Comparison of ENCODE assay signal across 19 mouse cellular contexts in genomic region chr2:34855265-34855664, GRCm38 (mm10). TPM values are rescaled to one million over a fixed set of nuclear protein-coding genes. Genes with fewer than 3 reads are reported as not detected.
DNase-seq lines count a peak whose midpoint lies in the region; ATAC-seq and TF ChIP-seq lines count a peak whose summit lies in the region.
"Had no signal": no experiment of that assay in that cellular context is flagged by ENCODE, and none has a peak within 500 bp of the region (broad histone marks: within the 10 kb centered on the region; RNA-seq: fewer than 3 reads in every experiment).

No protein-coding gene starts in this region.

- H3K27me3 ChIP-seq in hindbrain, postnatal 0 days (ENCODE audit: insufficient read depth, low read length): no peaks in the 10 kb centered on the region
- no peaks in the 10 kb centered on the region for H3K27me3 ChIP-seq in hindbrain, embryonic 13.5 days
- no peaks in the 10 kb centered on the region for H3K27me3 ChIP-seq in lung, postnatal 0 days (replicated peaks; ENCODE audit: insufficient read depth, low read length)

- TF ChIP-seq EP300 in lung, postnatal 0 days (IDR thresholded peaks at IDR 0.05): no peak

- ATAC-seq in hindbrain, postnatal 0 days: no peak; the same call in 1 of the 2 replicates
- no peak for ATAC-seq in hindbrain, embryonic 13.5 days (ENCODE audit: low FRiP score)
- ATAC-seq in lung, postnatal 0 days: no peak
- peak; percentile 66 for ATAC-seq in megakaryocyte progenitor cell, adult 5-6 weeks (replicated peaks; ENCODE audit: poor library complexity)

- DNase-seq in hindbrain, postnatal 0 days (ENCODE audit: low spot score): no peak
- no peak for DNase-seq in lung, postnatal 0 days (ENCODE audit: low spot score)
- no peak for DNase-seq in lung, postnatal 4 days
- peak; percentile 40 for DNase-seq in R1 (ENCODE audit: low read depth, low spot score)
- no peak for DNase-seq in spleen, postnatal 14 days (ENCODE audit: low spot score in 2 of 2)
- DNase-seq in thymus, adult 18-20 months: no peak
- DNase-seq: cerebellum, adult 2 months; kidney, adult 9 months; thymus, postnatal 36 days had no signal

- WGBS in hindbrain, postnatal 0 days: 86% methylated on average over 4 of the region's 4 CpGs
- 95% methylated on average over 4 of the region's 4 CpGs for WGBS in hindbrain, embryonic 13.5 days
- 91% methylated on average over 4 of the region's 4 CpGs for WGBS in lung, postnatal 0 days

- H3K9me3 ChIP-seq in hindbrain, postnatal 0 days (ENCODE audit: low read length): no peaks in the 10 kb centered on the region
- no peaks in the 10 kb centered on the region for H3K9me3 ChIP-seq in hindbrain, embryonic 13.5 days
- no peaks in the 10 kb centered on the region for H3K9me3 ChIP-seq in lung, postnatal 0 days (ENCODE audit: low read length)
- H3K9me3 ChIP-seq: embryonic facial prominence, embryonic 10.5 days; forebrain, embryonic 10.5 days; limb, embryonic 10.5 days had no signal

- no peak overlapping the region for H3K4me2 ChIP-seq in hindbrain, postnatal 0 days (ENCODE audit: low read depth, low read length)
- H3K4me2 ChIP-seq in hindbrain, embryonic 13.5 days: no peak overlapping the region
- no peak overlapping the region for H3K4me2 ChIP-seq in lung, postnatal 0 days (replicated peaks; ENCODE audit: low read depth, low read length)

- peaks cover 76% of the 10 kb centered on the region for H3K36me3 ChIP-seq in hindbrain, postnatal 0 days (ENCODE audit: insufficient read depth, low read length)
- H3K36me3 ChIP-seq in hindbrain, embryonic 13.5 days: peaks cover 97% of the 10 kb centered on the region
- H3K36me3 ChIP-seq in lung, postnatal 0 days (ENCODE audit: insufficient read depth, low read length): peaks cover 41% of the 10 kb centered on the region

- H3K4me3 ChIP-seq in hindbrain, postnatal 0 days (ENCODE audit: low read length): no peak overlapping the region
- H3K4me3 ChIP-seq in hindbrain, embryonic 13.5 days: no peak overlapping the region
- H3K4me3 ChIP-seq in lung, postnatal 0 days (ENCODE audit: low read depth, low read length): no peak overlapping the region
- H3K4me3 ChIP-seq: embryonic facial prominence, embryonic 10.5 days; forebrain, embryonic 10.5 days; limb, embryonic 10.5 days had no signal

- no peaks in the 10 kb centered on the region for H3K4me1 ChIP-seq in hindbrain, postnatal 0 days (ENCODE audit: insufficient read depth, low read length)
- H3K4me1 ChIP-seq in hindbrain, embryonic 13.5 days (replicated peaks): no peaks in the 10 kb centered on the region
- H3K4me1 ChIP-seq in lung, postnatal 0 days (ENCODE audit: insufficient read depth, low read depth, low read length): no peaks in the 10 kb centered on the region
- H3K4me1 ChIP-seq: embryonic facial prominence, embryonic 10.5 days; forebrain, embryonic 10.5 days; limb, embryonic 10.5 days had no signal

- H3K27ac ChIP-seq in hindbrain, postnatal 0 days: no peak overlapping the region
- H3K27ac ChIP-seq in hindbrain, embryonic 13.5 days: no peak overlapping the region
- H3K27ac ChIP-seq in lung, postnatal 0 days (ENCODE audit: low read length): no peak overlapping the region
- H3K27ac ChIP-seq: embryonic facial prominence, embryonic 10.5 days; forebrain, embryonic 10.5 days; limb, embryonic 10.5 days; macrophage had no signal

- peak; percentile 51 for TF ChIP-seq CTCF in hindbrain, postnatal 0 days (IDR thresholded peaks at IDR 0.05; ENCODE audit: low read depth)
- peak; percentile 61 for TF ChIP-seq CTCF in lung, postnatal 0 days (IDR thresholded peaks at IDR 0.05)

- H3K9ac ChIP-seq in hindbrain, postnatal 0 days (replicated peaks; ENCODE audit: low read length): no peak overlapping the region
- no peak overlapping the region for H3K9ac ChIP-seq in hindbrain, embryonic 13.5 days
- no peak overlapping the region for H3K9ac ChIP-seq in lung, postnatal 0 days (replicated peaks; ENCODE audit: low read depth)

RNA-seq across cellular contexts. Expression of gene Cutal, which starts 18.9 kb away (rescaled TPM):
- total RNA-seq in hindbrain, postnatal 0 days (2014; rRNA removed): 0.26 and 0.65 TPM in 2 replicates
- polyA plus RNA-seq in hindbrain, postnatal 0 days (2015; fragmentation: Nextera tagmentation; extraction: Ambion mirVana): 0.20 and 0.37 TPM in 2 replicates
- not detected in 2 replicates for polyA plus RNA-seq in hindbrain, embryonic 13.5 days (2015; fragmentation: Nextera tagmentation; extraction: Ambion mirVana)
- 5.4 and 7.2 TPM in 2 replicates for polyA plus RNA-seq in lung, postnatal 0 days (2015; fragmentation: Nextera tagmentation; extraction: Ambion mirVana)
- total RNA-seq in megakaryocyte progenitor cell, adult 5-6 weeks (2015): not detected in 2 replicates
- not detected in 2 replicates for total RNA-seq in megakaryocyte progenitor cell, adult 5-6 weeks (2017)
- polyA plus RNA-seq: hindbrain, embryonic 11.5 days; macrophage; neural tube, embryonic 14.5 days had no signal

RNA-seq across cellular contexts. Expression of gene Psmd5, which starts 19.5 kb away (rescaled TPM):
- total RNA-seq in hindbrain, postnatal 0 days (2014; rRNA removed): 37.6 and 39.4 TPM in 2 replicates
- polyA plus RNA-seq in hindbrain, postnatal 0 days (2015; fragmentation: Nextera tagmentation; extraction: Ambion mirVana): 74.6 and 80.0 TPM in 2 replicates
- polyA plus RNA-seq in hindbrain, embryonic 13.5 days (2015; fragmentation: Nextera tagmentation; extraction: Ambion mirVana): 95.6 and 105 TPM in 2 replicates
- 61.2 and 64.7 TPM in 2 replicates for polyA plus RNA-seq in lung, postnatal 0 days (2015; fragmentation: Nextera tagmentation; extraction: Ambion mirVana)
- 81.7 and 88.9 TPM in 2 replicates for total RNA-seq in megakaryocyte progenitor cell, adult 5-6 weeks (2015)
- total RNA-seq in megakaryocyte progenitor cell, adult 5-6 weeks (2017): 27.5 and 33.9 TPM in 2 replicates

RNA-seq across cellular contexts. Expression of gene Gm34653, which starts 22.5 kb away (rescaled TPM):
- total RNA-seq in hindbrain, postnatal 0 days (2014; rRNA removed): 0.16 TPM in 1 of 2 replicates, not detected in the other
- polyA plus RNA-seq in hindbrain, postnatal 0 days (2015; fragmentation: Nextera tagmentation; extraction: Ambion mirVana): 0.09 TPM in 1 of 2 replicates, not detected in the other
- not detected in 2 replicates for polyA plus RNA-seq in hindbrain, embryonic 13.5 days (2015; fragmentation: Nextera tagmentation; extraction: Ambion mirVana)
- polyA plus RNA-seq in lung, postnatal 0 days (2015; fragmentation: Nextera tagmentation; extraction: Ambion mirVana): not detected in 2 replicates
- 0.64 TPM in 1 of 2 replicates, not detected in the other for total RNA-seq in megakaryocyte progenitor cell, adult 5-6 weeks (2015)
- total RNA-seq in megakaryocyte progenitor cell, adult 5-6 weeks (2017): not detected in 2 replicates
- total RNA-seq: layer of hippocampus, postnatal 14 days had no signal
- polyA plus RNA-seq: cerebellum, adult 2 months; forebrain, embryonic 10.5 days; hindbrain, embryonic 11.5 days; limb, embryonic 10.5 days; macrophage; neural tube, embryonic 14.5 days; stomach, embryonic 14.5 days had no signal

RNA-seq across cellular contexts. Expression of gene Fbxw2, which starts 29.2 kb away (rescaled TPM):
- total RNA-seq in hindbrain, postnatal 0 days (2014; rRNA removed): 94.9 and 112 TPM in 2 replicates
- 111 and 118 TPM in 2 replicates for polyA plus RNA-seq in hindbrain, postnatal 0 days (2015; fragmentation: Nextera tagmentation; extraction: Ambion mirVana)
- 83.1 and 83.8 TPM in 2 replicates for polyA plus RNA-seq in hindbrain, embryonic 13.5 days (2015; fragmentation: Nextera tagmentation; extraction: Ambion mirVana)
- polyA plus RNA-seq in lung, postnatal 0 days (2015; fragmentation: Nextera tagmentation; extraction: Ambion mirVana): 86.6 and 87.3 TPM in 2 replicates
- 47.7 and 48.8 TPM in 2 replicates for total RNA-seq in megakaryocyte progenitor cell, adult 5-6 weeks (2015)
- 49.1 and 54.3 TPM in 2 replicates for total RNA-seq in megakaryocyte progenitor cell, adult 5-6 weeks (2017)

RNA-seq across cellular contexts. Expression of gene Rabepk, which starts 55.6 kb away (rescaled TPM):
- 15.8 and 19.0 TPM in 2 replicates for total RNA-seq in hindbrain, postnatal 0 days (2014; rRNA removed)
- polyA plus RNA-seq in hindbrain, postnatal 0 days (2015; fragmentation: Nextera tagmentation; extraction: Ambion mirVana): 28.2 and 28.8 TPM in 2 replicates
- polyA plus RNA-seq in hindbrain, embryonic 13.5 days (2015; fragmentation: Nextera tagmentation; extraction: Ambion mirVana): 28.2 TPM in 2 replicates
- polyA plus RNA-seq in lung, postnatal 0 days (2015; fragmentation: Nextera tagmentation; extraction: Ambion mirVana): 18.5 and 19.6 TPM in 2 replicates
- 18.1 and 21.7 TPM in 2 replicates for total RNA-seq in megakaryocyte progenitor cell, adult 5-6 weeks (2015)
- 40.4 and 52.7 TPM in 2 replicates for total RNA-seq in megakaryocyte progenitor cell, adult 5-6 weeks (2017)
